Mouse (Mus musculus) kidney, embryonic 14.5 days (tissue): Measurements from ENCODE around the gene Anln. TPM values are rescaled to one million over a fixed set of nuclear protein-coding genes. Genes with fewer than 3 reads are reported as not detected.

ENCODE experiments used
- ATAC-seq: fragments of 200-750 bp; cut with Nextera tagmentation; 2 replicates; pipeline ENCODE4 v1.8.0; 2017; ENCODE audit warnings: moderate number of reproducible peaks, mild to moderate bottlenecking, moderate TSS enrichment, moderate library complexity; ENCODE audit not compliant: low FRiP score, low TSS enrichment
- H3K27ac ChIP-seq: fragments of 300-500 bp; sonication (generic); 2 replicates; pipeline ENCODE4 v1.5.1; 2014; ENCODE audit warnings: low read depth, mild to moderate bottlenecking, low read length, moderate library complexity, mixed read lengths
- H3K27me3 ChIP-seq: fragments of 300-500 bp; sonication (generic); 2 replicates; pipeline ENCODE4 v1.6.1; 2014; ENCODE audit warnings: mild to moderate bottlenecking, low read length; ENCODE audit not compliant: control insufficient read depth, insufficient read depth
- H3K36me3 ChIP-seq: fragments of 300-500 bp; sonication (generic); 2 replicates; pipeline ENCODE4 v1.6.1; 2014; ENCODE audit warnings: low read length, mixed read lengths; ENCODE audit not compliant: control insufficient read depth, insufficient read depth
- H3K4me1 ChIP-seq: fragments of 300-500 bp; sonication (generic); 2 replicates; pipeline ENCODE4 v1.6.1; 2014; ENCODE audit warnings: low read length, mixed read lengths; ENCODE audit not compliant: control insufficient read depth, insufficient read depth
- H3K4me2 ChIP-seq: fragments of 300-500 bp; sonication (generic); replicated peaks from 2 replicates; pipeline ENCODE4 v1.6.1; 2014; ENCODE audit warnings: low read depth, mild to moderate bottlenecking, low read length
- H3K4me3 ChIP-seq: fragments of 300-500 bp; sonication (generic); 2 replicates; pipeline ENCODE4 v1.5.1; 2014; ENCODE audit warnings: mild to moderate bottlenecking, low read length
- H3K9ac ChIP-seq: fragments of 300-500 bp; sonication (generic); 2 replicates; pipeline ENCODE4 v1.6.1; 2014; ENCODE audit warnings: low read depth, mild to moderate bottlenecking, low read length, moderate library complexity
- H3K9me3 ChIP-seq: fragments of 300-500 bp; sonication (generic); 2 replicates; pipeline ENCODE4 v1.6.1; 2016; ENCODE audit warnings: low read length; ENCODE audit not compliant: control insufficient read depth
- WGBS: fragments of 180-500 bp; shearing (Covaris S2); extraction: QIAGEN DNeasy Blood & Tissue Kit; methylation state at CpG from one replicate; pipeline ENCODE4 v1.1.7; 2014; 5-methylcytosine and 5-hydroxymethylcytosine counted together
- polyA plus RNA-seq: library from polyadenylated mRNA; unstranded; fragments of >200 nt; fragmentation: Nextera tagmentation; extraction: Ambion mirVana; gene quantifications from 2 replicates; pipeline ENCODE4 v1.2.1, GENCODE M21; 2014

Anln gene
- polyA plus RNA-seq, 1 experiment from 2014 or later: 54.3 TPM

GRCm38 (mm10) chr9:22360916-22361315 lies 28.1 kb downstream of the Anln start:
- H3K36me3 ChIP-seq: peaks cover 82% of the 10 kb centered on the region
- no peaks in the 10 kb centered on the region for H3K9me3 ChIP-seq
- H3K27ac ChIP-seq: no peak overlapping the region
- no peak overlapping the region for H3K4me2 ChIP-seq
- whole genome bisulfite sequencing: 91% methylated on average over 6 of the region's 6 CpGs
- H3K4me3 ChIP-seq: no peak overlapping the region
- H3K27me3 ChIP-seq: no peaks in the 10 kb centered on the region
- no peak overlapping the region for H3K9ac ChIP-seq
- no peaks in the 10 kb centered on the region for H3K4me1 ChIP-seq
- no peak for ATAC-seq

DNA sequence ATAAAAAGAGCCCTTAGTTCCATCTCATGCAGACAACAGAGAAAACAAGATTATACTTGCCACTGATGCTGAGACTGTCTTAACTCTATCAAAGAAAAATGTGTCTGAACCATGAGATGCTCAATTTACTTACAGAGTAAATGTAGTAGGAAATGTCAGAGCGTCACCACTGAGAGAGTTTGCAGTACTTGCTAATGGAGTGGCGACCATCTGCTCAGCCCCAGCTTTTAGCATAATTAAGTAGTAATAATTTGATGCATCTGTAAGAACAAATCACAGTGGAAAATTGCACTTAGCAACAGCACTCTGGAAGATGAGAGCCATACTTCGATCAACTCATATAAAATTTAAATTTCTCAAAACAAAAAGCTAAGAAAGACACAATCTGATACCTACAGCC lies 33.1 kb downstream of the Anln start:
- WGBS: 93% methylated on average over 3 of the region's 3 CpGs
- Histone ChIP-seq H3K4me1 (no peaks in the 10 kb centered on the region), H3K9me3 (no peaks in the 10 kb centered on the region), H3K4me3 (no peak overlapping the region), H3K36me3 (peaks cover 81% of the 10 kb centered on the region), H3K4me2 (no peak overlapping the region), H3K9ac (no peak overlapping the region), H3K27me3 (no peaks in the 10 kb centered on the region), H3K27ac (no peak overlapping the region)
- no peak for ATAC-seq

GRCm38 (mm10) chr9:22353901-22354300 lies 35.1 kb downstream of the Anln start:
- Histone ChIP-seq H3K4me2 (no peak overlapping the region), H3K36me3 (peaks cover 70% of the 10 kb centered on the region), H3K4me1 (no peaks in the 10 kb centered on the region), H3K27ac (no peak overlapping the region), H3K9ac (no peak overlapping the region), H3K4me3 (no peak overlapping the region), H3K27me3 (no peaks in the 10 kb centered on the region), H3K9me3 (no peaks in the 10 kb centered on the region)
- ATAC-seq: no peak
- 81% methylated on average over 5 of the region's 5 CpGs for WGBS

- Histone ChIP-seq H3K27me3 (no peaks in the 10 kb centered on the region), H3K4me3 (no peak overlapping the region), H3K9ac (no peak overlapping the region), H3K9me3 (no peaks in the 10 kb centered on the region), H3K36me3 (peaks cover 65% of the 10 kb centered on the region), H3K27ac (no peak overlapping the region), H3K4me2 (no peak overlapping the region), H3K4me1 (no peaks in the 10 kb centered on the region)
- 89% methylated on average over 5 of the region's 5 CpGs for WGBS
- ATAC-seq: no peak
These were observed 35.5 kb downstream of the Anln start for GRCm38 (mm10) chr9:22353465-22353864.

- Histone ChIP-seq H3K27ac (no peak overlapping the region), H3K9ac (no peak overlapping the region), H3K27me3 (no peaks in the 10 kb centered on the region), H3K9me3 (0 out of 2 replicates have a peak, but pooled peaks cover 2% of the 10 kb centered on the region), H3K4me3 (no peak overlapping the region), H3K4me1 (no peaks in the 10 kb centered on the region), H3K36me3 (peaks cover 70% of the 10 kb centered on the region), H3K4me2 (no peak overlapping the region)
- ATAC-seq: no peak
- WGBS: 89% methylated on average over 1 of the region's 1 CpGs
These were observed 48.7 kb downstream of the Anln start for GRCm38 (mm10) chr9:22340331-22340730.

- H3K27me3 ChIP-seq: no peaks in the 10 kb centered on the region
- H3K4me1 ChIP-seq: no peaks in the 10 kb centered on the region
- H3K27ac ChIP-seq: no peak overlapping the region
- peaks cover 75% of the 10 kb centered on the region for H3K36me3 ChIP-seq
- H3K9ac ChIP-seq: no peak overlapping the region
- H3K9me3 ChIP-seq: 0 out of 2 replicates have a peak, but pooled peaks cover 2% of the 10 kb centered on the region
- ATAC-seq: no peak
- 99% methylated on average over 2 of the region's 2 CpGs for WGBS
- H3K4me2 ChIP-seq: no peak overlapping the region
- H3K4me3 ChIP-seq: no peak overlapping the region
These were observed 51.8 kb downstream of the Anln start for GRCm38 (mm10) chr9:22337217-22337616.

DNA sequence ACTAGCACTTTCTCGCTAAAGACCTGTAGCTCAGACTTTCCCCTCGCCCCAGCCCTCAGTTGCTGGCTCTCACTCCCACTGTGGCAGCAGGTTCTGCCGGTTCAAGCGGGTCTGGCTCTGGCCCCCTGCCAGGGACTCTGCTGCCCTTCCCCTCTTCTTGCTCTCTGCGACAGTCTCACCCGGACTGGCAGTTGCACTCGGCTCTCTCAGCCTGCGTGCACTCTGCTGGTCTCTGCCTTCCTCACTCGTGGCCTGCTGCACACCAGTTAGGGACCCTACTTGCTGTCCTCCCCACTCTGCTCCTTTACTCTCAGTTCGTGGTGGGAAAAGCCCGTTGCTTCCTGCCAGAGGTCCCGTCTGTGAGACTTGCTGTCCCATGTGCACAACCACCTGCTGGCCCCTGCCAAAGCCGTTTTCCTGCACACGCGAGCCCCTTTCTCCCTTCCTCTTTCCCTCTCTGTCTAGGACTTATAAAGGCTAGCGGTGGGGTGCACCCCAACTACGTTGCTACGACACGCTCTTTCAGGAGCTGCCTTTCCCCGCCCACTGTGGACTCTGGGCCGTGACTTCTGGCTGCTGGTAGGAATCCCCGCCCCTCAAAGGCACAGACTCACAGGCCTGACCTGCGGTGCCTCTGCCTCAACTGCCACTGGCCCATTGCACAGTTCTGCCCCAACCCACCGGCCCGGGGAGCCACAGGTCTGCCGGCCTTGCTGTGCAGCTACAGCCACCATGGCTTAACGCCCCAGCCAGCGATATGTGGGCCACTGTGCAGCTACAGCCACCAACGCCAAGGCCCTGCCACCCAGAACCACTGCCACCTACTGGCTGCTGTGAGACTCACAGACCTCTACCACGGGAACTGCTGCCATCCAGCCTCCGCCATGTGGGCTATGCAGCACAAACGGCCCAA lies 61.3 kb downstream of the Anln start:
- H3K4me3 ChIP-seq: peak overlapping the region; percentile 51
- H3K9me3 ChIP-seq: no peaks in the 10 kb centered on the region
- peak; percentile 92 for ATAC-seq
- 1% methylated on average over 32 of the region's 32 CpGs for WGBS
- H3K4me1 ChIP-seq: peaks cover 8% of the 10 kb centered on the region; the same call in 1 of the 2 replicates
- peaks cover 14% of the 10 kb centered on the region; the same call in 1 of the 2 replicates for H3K36me3 ChIP-seq
- H3K27me3 ChIP-seq: no peaks in the 10 kb centered on the region
- peak overlapping the region; percentile 55; the same call in 1 of the 2 replicates for H3K27ac ChIP-seq
- peak overlapping the region; percentile 91 for H3K4me2 ChIP-seq
- H3K9ac ChIP-seq: peak overlapping the region; percentile 65

GRCm38 (mm10) chr9:22327099-22327474 lies 61.9 kb downstream of the Anln start:
- H3K27me3 ChIP-seq: no peaks in the 10 kb centered on the region
- H3K36me3 ChIP-seq: peaks cover 9% of the 10 kb centered on the region; the same call in 1 of the 2 replicates
- H3K9ac ChIP-seq: peak overlapping the region; percentile 65
- WGBS: 9% methylated on average over 9 of the region's 9 CpGs
- H3K9me3 ChIP-seq: no peaks in the 10 kb centered on the region
- ATAC-seq: peak; percentile 25; the same call in 1 of the 2 replicates
- H3K4me3 ChIP-seq: peak overlapping the region; percentile 51
- H3K4me1 ChIP-seq: peaks cover 8% of the 10 kb centered on the region; the same call in 1 of the 2 replicates
- H3K27ac ChIP-seq: peak overlapping the region; percentile 55; the same call in 1 of the 2 replicates
- H3K4me2 ChIP-seq: peak overlapping the region; percentile 91

GRCm38 (mm10) chr9:22324579-22324978 lies 64.4 kb downstream of the Anln start:
- ATAC-seq: no peak
- Histone ChIP-seq H3K4me1 (peaks cover 8% of the 10 kb centered on the region; the same call in 1 of the 2 replicates), H3K27me3 (no peaks in the 10 kb centered on the region), H3K27ac (no peak overlapping the region), H3K9me3 (no peaks in the 10 kb centered on the region), H3K9ac (no peak overlapping the region), H3K36me3 (no peaks in the 10 kb centered on the region), H3K4me2 (no peak overlapping the region), H3K4me3 (no peak overlapping the region)
- WGBS: 96% methylated on average over 1 of the region's 1 CpGs
